Mouse (Mus musculus) neural tube, embryonic 10.5 days (tissue): ENCODE results near the gene Rpl4.
"Not testable (repeated sequence)": the region's sequence is repeated elsewhere in the genome, so short reads cannot be mapped to it uniquely, and the experiment has no call there.

Experiments used
- DNase-seq: peaks from one replicate; pipeline ENCODE4 v3.0.0-alpha.2; 2017; ENCODE audit warnings: low spot score; ENCODE audit errors: extremely low spot score

Rpl4 gene

DNA sequence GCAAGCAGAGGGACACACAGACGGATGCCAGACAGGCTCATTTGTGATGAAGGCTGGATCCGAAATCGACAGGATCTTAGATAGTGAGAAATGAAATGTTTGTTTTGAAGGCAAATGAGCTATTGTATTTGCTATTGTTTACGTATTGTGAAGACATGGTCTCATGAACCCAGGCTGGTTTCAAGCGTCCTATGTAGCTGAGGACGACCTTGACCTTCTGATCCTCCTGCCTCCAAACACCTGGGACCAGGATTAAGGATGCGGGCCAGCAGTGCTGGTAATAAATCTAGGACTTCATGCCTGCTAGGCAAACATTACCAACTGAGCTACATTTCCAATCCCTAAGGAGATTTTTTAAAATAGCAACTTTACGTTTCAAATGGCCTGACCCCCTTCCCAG lies 24.3 kb downstream of the Rpl4 start:
- DNase-seq: no peak

GRCm38 (mm10) chr9:64198068-64198762 lies 25.0 kb downstream of the Rpl4 start:
- no peak for DNase-seq

- DNase-seq: not testable (repeated sequence)
Observed at GRCm38 (mm10) chr9:64198763-64199418, 25.7 kb downstream of the Rpl4 start.

GRCm38 (mm10) chr9:64199897-64200296 lies 26.7 kb downstream of the Rpl4 start:
- DNase-seq: no peak

DNA sequence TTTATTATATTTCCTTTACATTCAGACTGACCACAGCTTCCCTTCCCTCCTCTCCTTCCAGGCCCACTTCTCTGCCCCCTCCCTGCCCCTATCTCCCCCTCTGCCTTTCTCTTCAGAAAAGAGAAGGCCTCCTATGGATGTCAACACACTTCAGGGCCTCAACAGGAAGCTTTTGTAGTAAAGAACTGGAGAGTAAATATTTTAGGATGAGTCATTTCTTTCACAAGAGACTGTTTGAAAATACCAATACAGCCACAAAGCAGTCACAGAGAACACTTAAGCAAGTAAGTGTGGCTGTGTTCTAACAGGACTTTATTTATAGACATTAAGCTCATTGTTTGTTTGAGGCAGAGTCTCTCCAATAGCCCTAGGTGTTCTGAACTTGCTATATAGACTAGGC lies 29.2 kb downstream of the Rpl4 start:
- DNase-seq: no peak

DNA sequence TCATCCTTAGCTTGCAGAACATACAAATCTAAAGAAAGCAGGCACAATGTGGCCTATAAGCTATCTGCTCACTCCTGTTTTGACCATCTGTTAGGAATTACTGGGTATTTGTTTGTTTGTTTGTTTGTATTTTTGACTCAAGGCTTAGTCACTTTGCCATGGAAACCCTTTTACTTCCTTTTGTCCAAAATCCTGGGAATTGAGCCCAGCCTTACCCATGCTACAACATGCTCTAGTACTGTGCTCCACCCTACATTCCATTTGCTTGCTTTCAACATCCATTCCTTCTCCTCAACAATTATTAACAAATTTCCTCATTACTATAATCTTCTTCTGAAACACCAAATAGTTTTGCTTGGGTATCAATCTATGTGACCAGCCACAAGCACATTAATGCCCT lies 29.7 kb downstream of the Rpl4 start:
- DNase-seq: no peak

- DNase-seq: no peak
Observed at GRCm38 (mm10) chr9:64207509-64208084, 34.4 kb downstream of the Rpl4 start.

- no peak for DNase-seq
Observed at GRCm38 (mm10) chr9:64214452-64214851, 41.3 kb downstream of the Rpl4 start.

GRCm38 (mm10) chr9:64216090-64216489 lies 42.9 kb downstream of the Rpl4 start:
- no peak for DNase-seq

DNA sequence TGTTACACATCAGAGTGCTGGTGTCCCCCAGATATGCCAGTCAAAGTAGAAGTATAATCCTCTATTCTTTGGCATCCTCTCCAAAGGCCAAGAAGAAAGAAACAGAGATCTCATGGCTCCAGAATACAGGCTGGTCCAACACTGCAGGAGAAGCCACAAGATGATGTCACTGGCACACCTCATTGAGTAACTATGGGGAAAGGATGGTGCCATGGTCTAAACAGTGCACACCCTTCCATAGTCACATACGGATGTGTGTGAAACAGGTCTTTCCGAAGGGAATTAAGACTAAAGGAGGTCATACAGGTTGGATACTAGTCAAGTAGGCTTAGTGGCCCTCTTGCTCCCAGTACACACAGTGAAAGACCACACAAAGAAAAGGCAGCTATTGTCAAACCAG lies 43.5 kb downstream of the Rpl4 start:
- DNase-seq: no peak

- no peak for DNase-seq
Observed at GRCm38 (mm10) chr9:64217887-64218286, 44.7 kb downstream of the Rpl4 start.

- no peak for DNase-seq
Observed at GRCm38 (mm10) chr9:64219305-64219704, 46.1 kb downstream of the Rpl4 start.

DNA sequence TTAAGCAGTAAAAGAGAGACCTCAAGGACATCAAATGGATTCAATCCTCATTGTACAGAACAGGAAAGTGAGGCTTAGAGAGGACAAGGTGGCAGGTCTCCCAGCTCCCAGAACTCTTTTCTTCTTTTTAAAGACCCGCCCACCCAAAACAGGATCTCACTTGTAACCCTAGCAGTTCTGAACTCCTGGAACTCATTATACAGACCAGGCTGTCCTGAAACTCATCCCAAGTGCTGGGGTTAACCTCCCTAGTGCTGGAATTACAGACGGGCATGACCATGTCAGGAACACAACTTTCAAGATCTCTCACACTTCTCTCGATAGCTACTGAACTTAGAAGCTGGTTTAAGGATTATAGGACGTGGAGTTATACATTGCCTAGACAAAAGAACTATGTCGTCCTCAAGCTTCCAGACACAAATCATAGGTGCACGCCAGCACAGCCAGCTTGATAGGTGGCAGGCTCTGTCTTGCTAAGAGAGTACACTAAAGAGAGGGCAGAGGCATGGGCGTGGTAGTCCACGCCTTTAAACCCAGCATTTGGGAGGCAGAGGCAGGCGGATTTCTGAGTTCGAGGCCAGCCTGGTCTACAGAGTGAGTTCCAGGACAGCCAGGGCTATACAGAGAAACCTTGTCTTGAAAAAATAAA lies 46.7 kb downstream of the Rpl4 start:
- DNase-seq: no peak

GRCm38 (mm10) chr9:64220603-64221002 lies 47.4 kb downstream of the Rpl4 start:
- no peak for DNase-seq

- DNase-seq: no peak
Observed at GRCm38 (mm10) chr9:64221480-64221879, 48.3 kb downstream of the Rpl4 start.

- no peak for DNase-seq
Observed at GRCm38 (mm10) chr9:64222098-64222497, 48.9 kb downstream of the Rpl4 start.

DNA sequence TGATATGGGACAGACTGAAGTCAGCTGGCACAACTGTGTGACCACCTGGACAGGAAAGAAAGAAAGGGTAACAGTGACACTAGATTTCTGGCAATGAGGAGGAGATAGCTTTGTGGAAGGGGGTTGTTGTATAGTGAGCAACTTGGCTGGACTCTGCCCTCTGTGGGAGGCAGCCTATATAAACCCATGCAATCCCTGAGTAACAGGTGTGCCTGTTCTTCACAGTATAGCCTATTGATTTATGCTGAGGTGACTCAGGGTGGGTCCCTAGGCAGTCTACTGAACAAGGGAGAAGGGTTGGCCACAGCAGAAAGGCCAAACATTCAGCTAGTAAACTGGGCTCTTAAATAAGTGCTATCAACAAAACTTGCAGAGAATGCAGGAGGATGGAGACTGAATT lies 52.6 kb downstream of the Rpl4 start:
- DNase-seq: no peak

DNA sequence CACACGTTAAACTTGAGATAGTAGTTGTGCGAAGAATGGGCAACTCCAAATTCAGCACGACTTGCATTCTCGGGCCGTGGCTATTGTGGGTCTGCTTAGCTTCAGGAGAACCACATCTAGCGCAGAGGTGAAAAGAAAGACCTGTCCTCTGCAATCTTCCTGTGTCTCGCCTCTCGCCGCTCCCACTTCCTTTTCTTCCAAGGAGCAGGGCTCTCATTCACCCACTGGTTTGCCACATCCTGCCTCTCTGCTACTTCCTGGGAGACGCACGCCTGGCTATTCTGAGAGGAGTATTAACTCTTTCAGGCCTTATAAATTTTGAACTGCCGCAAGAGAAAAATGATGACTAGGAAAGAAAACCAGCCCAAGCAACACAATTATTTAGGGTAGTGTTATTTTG lies 54.6 kb downstream of the Rpl4 start:
- DNase-seq: no peak
